Mouse (Mus musculus) kidney, adult 11 months (tissue): ENCODE measurements around the gene Kctd11.

Experiments
- DNase-seq: peaks from one replicate; pipeline ENCODE4 v3.0.0; 2022

The Kctd11 gene

DNA sequence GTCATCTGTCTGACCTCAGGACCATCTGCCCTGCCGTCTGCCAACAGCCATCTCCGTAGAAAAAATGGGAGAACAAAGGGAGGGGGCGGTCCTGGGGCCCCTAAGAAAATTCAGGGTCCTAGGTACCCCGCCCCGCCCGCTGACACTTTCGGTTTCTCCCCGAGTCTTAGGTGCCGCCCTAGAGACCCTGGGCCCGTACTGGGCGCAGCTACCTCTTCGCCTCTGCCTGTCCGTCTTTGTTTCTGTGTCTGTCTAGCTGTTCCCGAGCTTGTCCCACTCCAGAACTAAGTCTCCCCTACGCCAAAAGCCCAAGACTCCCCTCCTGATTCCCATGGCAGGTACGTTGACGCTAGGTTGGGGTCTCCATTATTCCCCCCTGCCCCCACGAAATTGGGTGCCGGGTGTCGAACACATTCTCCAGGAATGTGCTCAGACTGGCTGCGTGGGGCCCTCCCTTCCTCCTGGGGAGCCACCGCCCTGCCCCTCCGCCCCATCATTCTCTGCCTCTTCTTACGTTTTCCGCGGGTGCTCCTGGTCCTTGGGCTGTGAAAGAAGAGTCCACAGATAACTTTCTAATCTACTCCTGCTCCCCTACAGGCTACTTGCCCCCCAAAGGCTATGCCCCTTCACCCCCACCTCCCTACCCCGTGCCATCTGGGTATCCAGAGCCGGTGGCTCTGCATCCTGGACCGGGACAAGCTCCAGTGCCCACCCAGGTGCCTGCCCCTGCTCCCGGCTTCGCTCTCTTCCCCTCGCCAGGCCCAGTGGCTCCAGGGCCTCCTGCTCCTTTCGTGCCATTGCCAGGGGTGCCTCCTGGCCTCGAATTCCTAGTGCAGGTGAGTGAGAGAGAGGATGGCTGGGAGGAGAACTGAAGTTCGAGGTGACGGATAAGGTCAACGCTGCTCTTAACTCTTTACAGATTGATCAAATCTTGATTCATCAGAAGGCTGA, 34.2 kb downstream of the Kctd11 start:
- DNase-seq = no peak

DNA sequence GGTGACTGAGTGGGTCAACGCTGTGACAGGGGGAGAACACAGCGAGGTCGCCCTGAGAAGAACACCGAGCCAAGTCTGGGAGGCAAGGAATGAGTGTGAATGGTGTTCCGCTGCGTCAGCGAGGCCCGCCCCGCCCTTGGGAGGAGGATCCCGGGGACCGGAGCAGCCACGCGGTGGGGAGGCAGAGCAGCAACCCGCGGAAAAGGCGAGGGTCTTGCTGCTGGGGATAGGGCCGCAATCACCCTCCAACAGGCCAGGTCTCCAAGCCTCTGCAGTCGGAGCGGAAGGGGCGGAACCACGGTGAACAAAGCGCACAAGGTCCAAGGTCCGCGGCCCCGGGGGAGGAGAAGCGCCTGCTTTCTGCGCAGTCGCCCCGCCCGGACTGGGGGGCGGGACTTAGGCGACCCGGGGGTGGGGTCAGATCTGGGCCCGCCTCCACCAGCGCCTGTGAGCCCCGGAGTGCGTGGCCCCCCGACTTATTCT, 35.0 kb downstream of the Kctd11 start, which contains the start of gene Plscr3:
Plscr3 (plus strand) TSS at position 179 of the 483 bp plus-strand sequence.
- peak; percentile 95 for DNase-seq

DNA sequence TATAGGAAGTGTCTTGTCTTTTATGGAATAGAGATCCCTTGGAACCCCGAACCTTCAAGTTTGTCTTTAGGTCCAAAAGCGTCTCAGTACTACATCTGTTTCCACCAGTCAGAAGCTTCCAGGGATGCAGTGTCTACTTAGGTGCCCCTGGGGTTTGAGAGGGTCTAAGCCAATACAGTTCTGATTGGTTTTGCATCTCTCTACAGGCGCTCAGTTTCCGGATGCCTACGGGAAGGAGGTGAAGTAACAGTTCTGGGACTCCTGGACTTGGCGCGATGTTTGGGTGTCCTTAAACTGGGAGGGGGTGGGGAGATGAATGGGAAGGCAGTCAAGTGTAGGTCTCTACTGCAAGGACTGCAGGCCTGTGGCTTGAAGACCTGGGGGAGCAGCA, 42.5 kb downstream of the Kctd11 start:
- DNase-seq = no peak

DNA sequence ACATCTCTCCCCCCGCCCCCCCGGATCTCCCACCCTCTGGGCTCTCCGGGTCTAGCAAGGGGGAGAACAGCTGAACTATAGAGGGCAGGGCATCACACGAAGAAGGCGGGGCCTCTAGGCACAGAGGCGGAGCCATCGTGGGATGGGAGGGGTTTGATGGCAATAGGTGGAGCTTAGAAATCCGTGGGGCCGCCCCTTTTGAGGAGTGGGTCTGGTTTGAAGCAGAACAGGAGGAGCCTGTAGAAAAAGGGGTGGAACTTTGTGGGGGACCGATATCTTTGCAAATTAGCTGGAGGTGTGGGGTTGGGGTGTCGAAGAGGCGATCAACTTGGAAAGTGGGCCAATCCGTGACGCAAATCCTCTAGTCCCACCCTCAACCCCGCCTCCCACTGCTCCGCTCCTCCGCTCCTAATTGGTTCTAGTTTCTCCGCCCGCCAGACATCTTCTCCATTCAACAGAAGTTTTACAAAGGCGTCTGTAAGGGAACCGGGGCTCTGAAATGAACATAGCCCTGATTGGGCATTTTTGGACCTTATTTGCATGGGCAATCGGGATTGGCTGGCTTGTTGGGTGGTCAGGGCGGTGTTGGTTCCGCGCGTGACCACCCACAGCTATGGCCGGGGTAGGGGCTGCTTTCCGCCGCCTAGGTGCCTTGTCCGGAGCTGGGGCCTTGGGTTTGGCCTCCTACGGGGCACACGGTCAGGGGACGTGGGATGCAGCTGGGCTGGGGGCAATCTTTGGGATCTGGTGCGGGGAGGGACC, 43.1 kb downstream of the Kctd11 start, which contains the start of gene Tmem256:
Tmem256 (plus strand) TSS at position 563 of the 762 bp plus-strand sequence.
- peak; percentile 99 for DNase-seq

DNA sequence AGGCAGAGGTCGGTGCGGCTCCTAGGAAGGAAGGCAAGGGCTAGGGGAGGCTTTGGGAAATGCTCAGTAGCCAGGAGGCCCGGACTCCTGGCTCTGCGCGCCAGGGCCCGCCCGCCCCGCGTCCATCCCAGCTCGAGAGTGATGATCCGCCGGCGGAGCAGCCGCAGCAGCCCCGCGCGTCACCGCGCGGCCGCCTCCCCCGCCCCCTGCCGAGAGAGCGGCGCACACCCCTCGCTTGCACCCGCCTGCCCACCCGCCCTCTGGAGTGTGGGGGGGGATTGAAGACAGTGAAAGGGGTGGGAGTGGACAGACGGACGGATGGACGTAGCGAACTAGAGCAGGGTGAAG, 43.6 kb downstream of the Kctd11 start, which contains the start of gene Nlgn2:
Nlgn2 (minus strand) TSS at position 181 of the 348 bp plus-strand sequence.
- no peak for DNase-seq

DNA sequence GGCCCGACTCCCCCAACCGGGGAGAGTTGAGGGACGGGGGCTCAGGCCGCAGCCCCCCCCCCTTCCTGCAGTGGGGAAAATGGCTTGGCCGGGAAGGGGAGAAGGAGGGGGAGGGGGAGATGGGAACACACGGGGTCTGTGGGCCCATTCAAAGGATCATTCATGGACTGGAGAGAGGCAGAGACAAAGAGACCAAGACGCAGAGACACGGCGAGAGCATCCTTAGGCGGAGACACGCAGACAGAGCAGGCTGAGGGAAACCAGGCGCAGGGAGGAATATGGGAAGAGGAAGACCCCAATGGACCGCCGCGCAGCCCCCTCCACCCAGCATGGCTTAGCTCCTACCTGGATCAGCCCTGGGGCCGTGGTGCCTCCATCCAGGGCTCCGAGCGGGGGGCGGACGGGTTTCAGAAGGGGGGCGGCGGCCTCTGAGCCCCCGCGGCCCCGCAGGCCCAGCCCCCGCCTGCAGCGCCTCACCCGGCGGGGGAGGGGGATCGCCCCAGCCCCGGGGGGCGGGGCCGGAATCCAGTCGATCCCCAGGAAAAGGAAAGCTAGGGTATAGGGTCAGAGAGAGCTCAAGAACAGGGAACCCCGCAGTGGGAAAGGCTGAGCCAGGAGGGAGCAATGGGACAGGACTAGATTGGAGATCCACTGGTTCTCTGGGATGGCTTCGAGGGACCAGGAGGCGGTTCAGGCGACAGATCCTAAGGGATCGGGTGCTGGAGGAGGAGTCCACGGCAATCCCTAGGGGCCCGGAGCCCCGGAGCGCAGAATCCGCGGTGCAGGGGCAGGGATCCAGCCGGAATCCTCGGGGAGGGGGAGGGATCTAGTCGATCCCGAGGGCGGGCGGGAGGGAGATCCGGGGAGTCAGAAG, 44.3 kb downstream of the Kctd11 start:
- peak; percentile 37 for DNase-seq

DNA sequence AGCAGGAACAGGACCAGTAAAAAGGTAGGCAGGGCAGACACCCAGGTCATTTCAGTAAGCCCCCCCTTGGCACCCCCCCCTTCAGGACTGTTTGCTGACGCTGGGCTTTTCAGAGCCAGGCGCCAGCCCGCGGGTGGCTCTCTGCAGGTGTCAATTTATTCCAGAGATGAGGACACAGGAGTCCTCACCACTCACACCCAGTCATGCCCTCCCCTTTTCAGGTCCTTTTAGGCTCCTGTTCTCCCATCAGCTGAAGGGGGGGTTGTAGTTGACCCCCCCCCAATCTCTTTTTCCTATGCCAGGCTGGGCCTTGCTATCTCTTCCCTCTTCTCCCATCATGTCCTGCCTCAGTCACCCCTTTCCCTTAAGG, 45.3 kb downstream of the Kctd11 start:
- DNase-seq = no peak

DNA sequence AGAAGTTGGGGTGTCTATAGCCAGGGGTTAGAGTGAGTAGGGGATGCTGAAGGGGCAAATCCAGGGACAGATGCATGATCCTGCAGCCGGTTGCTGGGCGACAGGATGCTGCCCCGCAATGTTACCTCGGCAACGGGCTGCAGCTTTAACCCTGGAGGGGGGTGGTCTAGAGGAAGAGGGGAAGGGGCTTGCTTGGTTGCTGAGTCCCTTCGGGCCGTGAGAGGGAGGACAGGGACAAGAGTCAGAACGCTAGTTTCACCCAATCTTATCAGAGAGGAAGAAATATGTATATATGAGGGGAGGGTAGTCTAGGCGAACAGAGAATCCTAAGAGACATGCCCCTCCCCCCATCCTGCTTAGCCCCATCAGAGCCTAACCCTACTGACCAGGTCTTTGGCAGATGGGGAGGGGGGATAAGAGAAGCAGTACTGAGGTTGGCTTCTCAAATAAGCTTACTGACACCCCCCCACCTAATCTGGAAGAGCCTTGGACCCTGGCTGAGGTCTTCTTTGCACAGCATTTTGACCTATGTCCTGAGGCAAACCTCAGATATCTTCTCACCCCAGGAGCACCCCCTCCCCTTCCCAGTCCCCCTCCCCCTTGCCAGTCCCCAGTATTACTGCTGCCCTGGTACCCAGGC, 45.8 kb downstream of the Kctd11 start:
- DNase-seq = no peak

DNA sequence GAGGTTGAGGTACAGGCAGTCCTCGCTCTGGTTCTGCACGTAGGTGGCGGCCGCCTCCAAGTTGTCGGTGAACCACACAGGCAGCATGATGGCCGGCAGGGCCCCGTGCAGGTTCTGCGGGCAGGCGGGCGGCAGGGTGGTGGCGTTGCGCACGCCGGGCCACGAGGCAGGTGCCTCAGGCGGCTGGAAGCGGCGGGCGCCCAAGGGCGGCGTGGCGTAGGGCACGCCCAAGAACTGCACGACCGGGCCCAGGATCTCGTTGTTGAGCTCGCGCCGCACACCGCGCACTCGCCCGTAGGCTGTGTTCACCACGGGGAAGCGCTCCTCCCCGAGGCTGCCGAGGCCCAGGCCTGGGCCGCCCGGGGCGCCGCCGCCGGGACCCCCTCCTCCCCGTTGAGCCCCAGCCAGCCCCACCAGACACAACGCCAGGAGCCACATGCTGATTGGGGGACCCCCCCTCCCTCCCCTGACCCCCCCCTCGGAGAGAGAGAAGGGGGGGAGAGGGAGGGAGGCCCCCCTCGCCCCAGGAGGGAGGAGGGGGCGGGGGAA, 47.1 kb downstream of the Kctd11 start:
- no peak for DNase-seq

DNA sequence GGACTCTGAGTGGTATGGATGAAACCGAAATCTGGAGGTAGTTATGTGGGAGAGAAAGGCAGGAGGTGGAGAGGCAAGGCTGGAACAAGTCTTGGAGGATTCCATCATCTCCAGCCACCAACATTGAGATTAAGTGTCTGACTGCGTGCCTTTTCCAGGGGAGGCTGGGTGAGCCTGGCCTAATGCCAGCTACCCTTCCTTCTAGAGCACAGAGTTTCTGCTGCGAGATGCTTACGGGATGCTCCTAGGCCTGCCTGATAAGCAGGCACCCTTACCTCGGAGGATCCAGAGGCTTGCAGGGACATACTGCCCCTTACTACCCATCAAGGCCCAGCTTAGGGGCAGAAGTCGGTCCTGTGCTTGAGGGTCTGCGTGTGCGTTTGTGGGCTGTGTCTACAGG, 47.7 kb downstream of the Kctd11 start:
- no peak for DNase-seq

DNA sequence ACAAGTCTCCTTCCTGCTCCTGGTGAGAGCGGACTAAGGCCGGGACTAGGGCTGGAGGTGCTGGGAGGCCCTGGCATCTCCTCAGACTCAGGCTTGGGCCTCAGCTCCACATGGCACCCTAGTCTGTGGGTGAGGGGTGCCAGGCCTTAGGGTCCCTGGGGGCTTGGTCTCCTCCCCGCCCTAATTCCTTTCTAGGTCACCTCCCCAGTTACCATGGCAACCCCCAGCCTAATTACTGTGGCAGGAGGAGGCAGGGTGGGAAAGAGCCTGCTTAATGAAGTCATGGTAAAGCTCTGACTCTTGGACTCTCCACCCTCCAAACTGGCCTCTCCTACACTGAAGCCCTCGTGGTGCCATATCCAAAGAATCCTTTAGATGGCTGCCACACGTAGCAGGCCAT, 52.4 kb downstream of the Kctd11 start:
- no peak for DNase-seq
